8 mouse cellular contexts compared by ENCODE assay signal in the genomic region with DNA sequence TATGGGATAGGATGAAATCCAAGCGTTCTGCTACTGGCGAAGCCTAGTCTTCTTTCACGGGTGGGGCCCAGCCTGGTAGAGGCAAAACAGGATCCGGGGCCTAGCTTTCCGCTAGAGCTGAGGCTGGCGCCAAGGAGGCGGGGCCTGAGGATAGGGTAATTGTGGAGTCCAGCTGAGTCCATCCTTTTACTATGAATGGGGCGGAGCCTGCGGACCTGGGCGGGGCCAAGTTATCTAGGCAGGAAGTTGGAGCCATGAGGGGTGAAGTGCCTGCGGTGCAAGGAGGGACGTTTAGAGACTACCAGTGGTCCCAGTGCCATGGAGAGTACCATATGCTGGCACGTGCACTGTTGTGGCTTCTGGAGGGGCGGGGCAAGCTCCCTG. TPM values are rescaled to one million over a fixed set of nuclear protein-coding genes. Genes with fewer than 3 reads are reported as not detected.
A peak's percentile ranks its signal among the peaks of the same experiment; 100 is the strongest.
DNase-seq lines count a peak whose midpoint lies in the region; ATAC-seq and TF ChIP-seq lines count a peak whose summit lies in the region.

No protein-coding gene starts in this region.

- peaks cover 25% of the 10 kb centered on the region for H3K36me3 ChIP-seq in limb, embryonic 12.5 days
- H3K36me3 ChIP-seq in midbrain, embryonic 14.5 days (ENCODE audit: control insufficient read depth, insufficient read depth, low read length): peaks cover 22% of the 10 kb centered on the region

- TF ChIP-seq POLR2A in bone marrow macrophage, adult 2 months (IDR thresholded peaks at IDR 0.05; ENCODE audit: borderline replicate concordance, low read depth, low read length): no peak
- no peak; the same call in none of the 2 replicates for TF ChIP-seq POLR2A in embryonic fibroblast, embryonic 13.5 days (IDR thresholded peaks at IDR 0.05; ENCODE audit: low read depth, low read length)

- no peak for TF ChIP-seq CTCF in bone marrow macrophage, adult 2 months (IDR thresholded peaks at IDR 0.05; ENCODE audit: low read depth, low read length)
- no peak for TF ChIP-seq CTCF in embryonic fibroblast, embryonic 13.5 days (IDR thresholded peaks at IDR 0.05; ENCODE audit: borderline replicate concordance, insufficient read depth, low read length)

- ATAC-seq in limb, embryonic 12.5 days (ENCODE audit: insufficient number of reproducible peaks, insufficient read depth, low FRiP score, low TSS enrichment, low read depth): no peak; the same call in 1 of the 2 replicates
- peak; percentile 42 for ATAC-seq in midbrain, embryonic 14.5 days (ENCODE audit: low FRiP score, low TSS enrichment)

- no peaks in the 10 kb centered on the region for H3K9me3 ChIP-seq in limb, embryonic 12.5 days
- no peaks in the 10 kb centered on the region for H3K9me3 ChIP-seq in midbrain, embryonic 14.5 days (ENCODE audit: control insufficient read depth, low read length)

- peaks cover 27% of the 10 kb centered on the region for H3K4me1 ChIP-seq in bone marrow macrophage, adult 2 months (ENCODE audit: control insufficient read depth, insufficient read depth, low read length)
- H3K4me1 ChIP-seq in embryonic fibroblast, embryonic 13.5 days (ENCODE audit: control insufficient read depth, insufficient read depth, low read length): peaks cover 3% of the 10 kb centered on the region; the same call in 1 of the 2 replicates
- peaks cover 36% of the 10 kb centered on the region for H3K4me1 ChIP-seq in limb, embryonic 12.5 days (replicated peaks)
- H3K4me1 ChIP-seq in midbrain, embryonic 14.5 days (ENCODE audit: control insufficient read depth, insufficient read depth, low read length): peaks cover 34% of the 10 kb centered on the region

- H3K27ac ChIP-seq in bone marrow macrophage, adult 2 months (ENCODE audit: insufficient read depth, low read depth, low read length): peak overlapping the region; percentile 95
- peak overlapping the region; percentile 98 for H3K27ac ChIP-seq in embryonic fibroblast, embryonic 13.5 days (ENCODE audit: insufficient read depth, low read length)
- peak overlapping the region; percentile 96 for H3K27ac ChIP-seq in limb, embryonic 12.5 days
- H3K27ac ChIP-seq in midbrain, embryonic 14.5 days (replicated peaks; ENCODE audit: low read depth, low read length): peak overlapping the region; percentile 78

- H3K27me3 ChIP-seq in limb, embryonic 12.5 days: no peaks in the 10 kb centered on the region
- H3K27me3 ChIP-seq in midbrain, embryonic 14.5 days (ENCODE audit: control insufficient read depth, insufficient read depth, low read length): no peaks in the 10 kb centered on the region

- whole genome bisulfite sequencing in limb, embryonic 12.5 days: 1% methylated on average over 14 of the region's 14 CpGs
- WGBS in midbrain, embryonic 14.5 days: 2% methylated on average over 14 of the region's 14 CpGs

- peak overlapping the region; percentile 75 for H3K4me3 ChIP-seq in bone marrow macrophage, adult 2 months (ENCODE audit: insufficient read depth, low read length)
- H3K4me3 ChIP-seq in embryonic fibroblast, embryonic 13.5 days (ENCODE audit: insufficient read depth, low read length): peak overlapping the region; percentile 60
- peak overlapping the region; percentile 52 for H3K4me3 ChIP-seq in limb, embryonic 12.5 days (replicated peaks)
- peak overlapping the region; percentile 37 for H3K4me3 ChIP-seq in midbrain, embryonic 14.5 days (replicated peaks; ENCODE audit: low read depth, low read length)

- peak overlapping the region; percentile 94 for H3K4me2 ChIP-seq in limb, embryonic 12.5 days
- H3K4me2 ChIP-seq in midbrain, embryonic 14.5 days (ENCODE audit: low read length): peak overlapping the region; percentile 75

- peak; percentile 83 to 85 for DNase-seq in B cell, adult 2 months
- peak; percentile 98 for DNase-seq in heart, adult 8-10 months (ENCODE audit: low spot score)
- peak; percentile 99 to 100 for DNase-seq in kidney, adult 8-10 months
- peak; percentile 87 for DNase-seq in midbrain, embryonic 14.5 days
- peak; percentile 86 to 87 for DNase-seq in spleen, postnatal 14 days (ENCODE audit: low spot score in 2 of 2)

- peak overlapping the region; percentile 65 for H3K9ac ChIP-seq in limb, embryonic 12.5 days (replicated peaks)
- H3K9ac ChIP-seq in midbrain, embryonic 14.5 days (replicated peaks; ENCODE audit: low read length): peak overlapping the region; percentile 60

RNA-seq across cellular contexts. Expression of a gene that starts 0.3 kb away (rescaled TPM):
- polyA plus RNA-seq in bone marrow macrophage, adult 2 months (2012; ENCODE audit: insufficient read depth, insufficient read length, missing spikeins): 103 and 109 TPM in 2 replicates
- 117 and 142 TPM in 2 replicates for polyA plus RNA-seq in embryonic fibroblast, embryonic 13.5 days (2011; ENCODE audit: insufficient read length, low read depth, missing spikeins)
- 10 to 100 TPM; 49.2 to 62.8 (median 56.5) TPM for total RNA-seq in heart, adult 8-10 months (2022)
- 69.1 and 71.0 TPM in 2 replicates for polyA plus RNA-seq in limb, embryonic 12.5 days (2016; fragmentation: Nextera tagmentation; extraction: Ambion mirVana)
- polyA plus RNA-seq in midbrain, embryonic 14.5 days (2014; fragmentation: Nextera tagmentation; extraction: Ambion mirVana): 42.5 and 49.3 TPM in 2 replicates

RNA-seq across cellular contexts. Expression of a gene that starts 0.8 kb away (rescaled TPM):
- 19.5 and 26.3 TPM in 2 replicates for polyA plus RNA-seq in bone marrow macrophage, adult 2 months (2012; ENCODE audit: insufficient read depth, insufficient read length, missing spikeins)
- 19.9 and 21.9 TPM in 2 replicates for polyA plus RNA-seq in embryonic fibroblast, embryonic 13.5 days (2011; ENCODE audit: insufficient read length, low read depth, missing spikeins)
- 10 to 100 TPM; 10.3 to 17.1 (median 14.7) TPM for total RNA-seq in heart, adult 8-10 months (2022)
- polyA plus RNA-seq in limb, embryonic 12.5 days (2016; fragmentation: Nextera tagmentation; extraction: Ambion mirVana): 30.7 and 31.9 TPM in 2 replicates
- 15.1 and 16.7 TPM in 2 replicates for polyA plus RNA-seq in midbrain, embryonic 14.5 days (2014; fragmentation: Nextera tagmentation; extraction: Ambion mirVana)

RNA-seq across cellular contexts. Expression of a gene that starts 12.7 kb away (rescaled TPM):
- polyA plus RNA-seq in bone marrow macrophage, adult 2 months (2012; ENCODE audit: insufficient read depth, insufficient read length, missing spikeins): 104 and 108 TPM in 2 replicates
- 65.5 and 65.7 TPM in 2 replicates for polyA plus RNA-seq in embryonic fibroblast, embryonic 13.5 days (2011; ENCODE audit: insufficient read length, low read depth, missing spikeins)
- 1,000 to 10,000 TPM in 3 of 4 experiments, 100 to 1,000 TPM in 1; 949 to 1,112 (median 1,023) TPM for total RNA-seq in heart, adult 8-10 months (2022)
- 258 and 278 TPM in 2 replicates for polyA plus RNA-seq in limb, embryonic 12.5 days (2016; fragmentation: Nextera tagmentation; extraction: Ambion mirVana)
- 274 and 323 TPM in 2 replicates for polyA plus RNA-seq in midbrain, embryonic 14.5 days (2014; fragmentation: Nextera tagmentation; extraction: Ambion mirVana)

RNA-seq across cellular contexts. Expression of a gene that starts 30.7 kb away (rescaled TPM):
- polyA plus RNA-seq in bone marrow macrophage, adult 2 months (2012; ENCODE audit: insufficient read depth, insufficient read length, missing spikeins): 1,336 and 1,616 TPM in 2 replicates
- 2,340 and 2,493 TPM in 2 replicates for polyA plus RNA-seq in embryonic fibroblast, embryonic 13.5 days (2011; ENCODE audit: insufficient read length, low read depth, missing spikeins)
- 100 to 1,000 TPM; 763 to 919 (median 846) TPM for total RNA-seq in heart, adult 8-10 months (2022)
- 926 and 930 TPM in 2 replicates for polyA plus RNA-seq in limb, embryonic 12.5 days (2016; fragmentation: Nextera tagmentation; extraction: Ambion mirVana)
- 622 and 707 TPM in 2 replicates for polyA plus RNA-seq in midbrain, embryonic 14.5 days (2014; fragmentation: Nextera tagmentation; extraction: Ambion mirVana)

RNA-seq across cellular contexts. Expression of a gene that starts 34.2 kb away (rescaled TPM):
- polyA plus RNA-seq in bone marrow macrophage, adult 2 months (2012; ENCODE audit: insufficient read depth, insufficient read length, missing spikeins): 0.25 and 0.81 TPM in 2 replicates
- polyA plus RNA-seq in embryonic fibroblast, embryonic 13.5 days (2011; ENCODE audit: insufficient read length, low read depth, missing spikeins): 2.5 and 3.7 TPM in 2 replicates
- total RNA-seq in heart, adult 8-10 months (2022): 1 to 10 TPM; 2.2 to 3.1 (median 2.2) TPM
- polyA plus RNA-seq in limb, embryonic 12.5 days (2016; fragmentation: Nextera tagmentation; extraction: Ambion mirVana): 4.7 and 5.3 TPM in 2 replicates
- 241 and 259 TPM in 2 replicates for polyA plus RNA-seq in midbrain, embryonic 14.5 days (2014; fragmentation: Nextera tagmentation; extraction: Ambion mirVana)
